11 mouse cellular contexts compared by ENCODE assay signal in the genomic region with DNA sequence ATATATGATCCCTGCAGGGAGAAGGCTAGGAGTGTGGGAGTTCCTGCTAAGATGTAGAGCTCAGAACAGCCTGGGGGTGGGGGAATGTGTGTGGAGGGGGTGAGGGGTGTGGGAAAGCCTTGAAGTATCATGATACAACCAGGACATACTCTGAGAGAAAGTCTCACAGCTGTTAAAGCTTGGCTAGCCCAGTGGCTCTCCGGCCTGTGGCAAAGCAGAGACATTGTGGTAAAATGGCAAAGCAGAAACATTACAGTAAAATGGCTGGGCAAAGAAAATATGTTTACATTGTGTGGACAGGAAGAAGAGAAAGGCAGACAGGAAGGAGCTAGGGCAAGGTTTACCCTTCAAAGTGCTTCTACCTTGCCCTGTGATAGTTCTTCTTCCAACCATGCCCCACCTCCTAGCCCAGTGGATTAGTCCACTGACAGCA. TPM values are rescaled to one million over a fixed set of nuclear protein-coding genes. Genes with fewer than 3 reads are reported as not detected.
A peak's percentile ranks its signal among the peaks of the same experiment; 100 is the strongest.
DNase-seq lines count a peak whose midpoint lies in the region; ATAC-seq and TF ChIP-seq lines count a peak whose summit lies in the region.
"Had no signal": no experiment of that assay in that cellular context is flagged by ENCODE, and none has a peak within 500 bp of the region (broad histone marks: within the 10 kb centered on the region; RNA-seq: fewer than 3 reads in every experiment).

No protein-coding gene starts in this region.

- no peaks in the 10 kb centered on the region for H3K9me3 ChIP-seq in heart, embryonic 10.5 days
- no peaks in the 10 kb centered on the region for H3K9me3 ChIP-seq in lung, embryonic 14.5 days (ENCODE audit: low read depth, low read length)
- H3K9me3 ChIP-seq in liver, embryonic 14.5 days (ENCODE audit: control insufficient read depth, low read length), result no peaks in the 10 kb centered on the region
- H3K9me3 ChIP-seq: midbrain, embryonic 15.5 days had no signal

- no peak for TF ChIP-seq CTCF in lung, embryonic 14.5 days (IDR thresholded peaks at IDR 0.05; ENCODE audit: low read depth)
- no peak for TF ChIP-seq CTCF in liver, embryonic 14.5 days (IDR thresholded peaks at IDR 0.05; ENCODE audit: low read depth)

- DNase-seq in heart, embryonic 10.5 days (ENCODE audit: low spot score), result no peak
- DNase-seq in heart, postnatal 14 days, result no peak
- peak; percentile 48 for DNase-seq in lung, embryonic 14.5 days
- no peak for DNase-seq in lung, postnatal 4 days
- no peak for DNase-seq in liver, embryonic 14.5 days (ENCODE audit: low read depth in 3 of 3, low spot score in 3 of 3)
- no peak for DNase-seq in ovary, postnatal 10 days (ENCODE audit: low spot score)
- DNase-seq in right cerebral cortex, postnatal 25 days, result no peak
- DNase-seq: adrenal gland, postnatal 25 days had no signal

- no peaks in the 10 kb centered on the region for H3K27me3 ChIP-seq in heart, embryonic 10.5 days (ENCODE audit: insufficient read depth, poor library complexity, severe bottlenecking)
- H3K27me3 ChIP-seq in lung, embryonic 14.5 days (ENCODE audit: insufficient read depth, low read length), result no peaks in the 10 kb centered on the region
- no peaks in the 10 kb centered on the region for H3K27me3 ChIP-seq in liver, embryonic 14.5 days (ENCODE audit: control insufficient read depth, insufficient read depth, low read length)
- H3K27me3 ChIP-seq: midbrain, embryonic 15.5 days had no signal

- no peaks in the 10 kb centered on the region for H3K36me3 ChIP-seq in heart, embryonic 10.5 days
- H3K36me3 ChIP-seq in lung, embryonic 14.5 days (ENCODE audit: insufficient read depth), result no peaks in the 10 kb centered on the region
- H3K36me3 ChIP-seq in liver, embryonic 14.5 days (replicated peaks; ENCODE audit: control insufficient read depth, insufficient read depth, low read depth), result no peaks in the 10 kb centered on the region
- H3K36me3 ChIP-seq: midbrain, embryonic 15.5 days had no signal

- no peak overlapping the region for H3K4me2 ChIP-seq in lung, embryonic 14.5 days
- no peak overlapping the region for H3K4me2 ChIP-seq in liver, embryonic 14.5 days (ENCODE audit: low read depth)
- H3K4me2 ChIP-seq: midbrain, embryonic 15.5 days had no signal

- no peak overlapping the region for H3K9ac ChIP-seq in lung, embryonic 14.5 days
- H3K9ac ChIP-seq in liver, embryonic 14.5 days (replicated peaks), result no peak overlapping the region
- H3K9ac ChIP-seq: midbrain, embryonic 15.5 days had no signal

- no peak for TF ChIP-seq EP300 in liver, embryonic 14.5 days (IDR thresholded peaks at IDR 0.05; ENCODE audit: low read depth)

- peak overlapping the region; percentile 44 for H3K4me3 ChIP-seq in heart, embryonic 10.5 days
- no peak overlapping the region for H3K4me3 ChIP-seq in lung, embryonic 14.5 days (ENCODE audit: low read depth, low read length)
- no peak overlapping the region for H3K4me3 ChIP-seq in liver, embryonic 14.5 days (ENCODE audit: insufficient read depth in 1 of 2, low read depth in 2 of 2, low read length in 2 of 2)
- H3K4me3 ChIP-seq: midbrain, embryonic 15.5 days had no signal

- peaks cover 45% of the 10 kb centered on the region for H3K4me1 ChIP-seq in heart, embryonic 10.5 days
- 0 out of 2 replicates have a peak, but pooled peaks cover 9% of the 10 kb centered on the region for H3K4me1 ChIP-seq in lung, embryonic 14.5 days (ENCODE audit: insufficient read depth)
- peaks cover 33 to 50% of the 10 kb centered on the region in 2 experiments for H3K4me1 ChIP-seq in liver, embryonic 14.5 days (replicated peaks; ENCODE audit: control insufficient read depth in 2 of 2, insufficient read depth in 2 of 2, low read length in 1 of 2)

- peak overlapping the region; percentile 93 for H3K27ac ChIP-seq in heart, embryonic 10.5 days
- peak overlapping the region; percentile 83 for H3K27ac ChIP-seq in lung, embryonic 14.5 days (ENCODE audit: low read depth)
- H3K27ac ChIP-seq in liver, embryonic 14.5 days, result peak overlapping the region; percentile 17; the same call in 1 of the 2 replicates
- H3K27ac ChIP-seq: midbrain, embryonic 15.5 days had no signal

- intact Hi-C loops in heart, postnatal 14 days (cut with DNase I), result no loop called here

- peak; percentile 55; the same call in 1 of the 2 replicates for ATAC-seq in lung, embryonic 14.5 days (ENCODE audit: insufficient read depth)
- peak; percentile 60 for ATAC-seq in activated CD4-positive, CD25-positive, alpha-beta regulatory T cell, adult 4 months
- ATAC-seq in liver, embryonic 14.5 days (ENCODE audit: insufficient read depth), result no peak
- ATAC-seq: hindbrain, embryonic 16.5 days; midbrain, embryonic 15.5 days had no signal

- 50% methylated on average over 1 of the region's 1 CpGs for WGBS in heart, embryonic 10.5 days
- WGBS in lung, embryonic 14.5 days, result 34% methylated on average over 1 of the region's 1 CpGs
- 66% methylated on average over 1 of the region's 1 CpGs for WGBS in liver, embryonic 14.5 days (ENCODE audit: insufficient replicate concordance)

RNA-seq across cellular contexts. Expression of a gene that starts 58.5 kb away (rescaled TPM):
- polyA plus RNA-seq in heart, embryonic 10.5 days (2016; fragmentation: Nextera tagmentation; extraction: Ambion mirVana), result 3.4 and 8.6 TPM in 2 replicates
- total RNA-seq in heart, postnatal 14 days (2021), result 10 to 100 TPM; 13.6 to 15.4 TPM
- polyA plus RNA-seq in lung, embryonic 14.5 days (2014; fragmentation: Nextera tagmentation; extraction: Ambion mirVana), result 14.6 and 15.1 TPM in 2 replicates
- polyA plus RNA-seq in activated CD4-positive, CD25-positive, alpha-beta regulatory T cell, adult 4 months (2017; shearing (Covaris generic)), result 1 to 10 TPM; 5.0 to 7.9 TPM
- polyA plus RNA-seq in liver, embryonic 14.5 days (2012; rRNA removed), result 4.9 and 5.8 TPM in 2 replicates
- 2.9 and 3.3 TPM in 2 replicates for polyA plus RNA-seq in liver, embryonic 14.5 days (2014; fragmentation: Nextera tagmentation; extraction: Ambion mirVana)

Comparison
In these comparisons a context has a peak if more than half of its experiments do, and no peak if none do; other contexts are left out.
1. H3K27ac ChIP-seq: peak in every context shown above with its lines; median percentile 93 in heart, embryonic 10.5 days; 83 in lung, embryonic 14.5 days; 17 in liver, embryonic 14.5 days.